Mouse (Mus musculus) large intestine, adult 2 months (tissue): ENCODE measurements around the gene Gm20547. TPM values are rescaled to one million over a fixed set of nuclear protein-coding genes. Genes with fewer than 3 reads are reported as not detected.
"Not testable (repeated sequence)": the region's sequence is repeated elsewhere in the genome, so short reads cannot be mapped to it uniquely, and the experiment has no call there.

Experiments used
- DNase-seq: peaks from one replicate; pipeline ENCODE4 v3.0.0-alpha.2; 2012; ENCODE audit warnings: low read depth, low spot score
- WGBS: fragments of 180-500 bp; shearing (Covaris S2); methylation state at CpG from one replicate; pipeline ENCODE4 v1.1.7; 2018; 5-methylcytosine and 5-hydroxymethylcytosine counted together
- polyA plus RNA-seq: library from polyadenylated mRNA; depleted of rRNA; stranded (reverse); fragments of >200 nt; gene quantifications from 2 replicates; pipeline ENCODE4 v1.2.3, GENCODE M21; 2012

Gene Gm20547
- polyA plus RNA-seq, 1 experiment: not detected

DNA sequence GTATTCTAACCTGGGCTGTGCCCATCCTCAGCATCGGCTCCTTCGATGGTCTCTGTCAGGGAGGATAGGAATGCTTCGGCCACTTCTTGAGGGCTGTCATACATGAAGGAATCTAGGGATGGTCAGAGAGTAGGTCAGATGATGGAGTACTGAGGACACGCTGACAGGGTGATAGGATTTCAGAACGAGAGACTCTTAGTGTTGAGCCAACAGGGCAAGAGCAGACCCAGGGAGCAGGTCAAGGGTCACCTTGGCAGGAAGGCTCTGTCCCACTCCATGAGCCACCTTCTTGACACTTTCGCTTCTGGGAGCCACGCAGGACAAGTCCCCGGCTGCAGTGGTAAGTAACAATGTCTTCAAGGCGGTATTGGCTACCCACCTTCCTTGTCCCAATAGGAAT lies 21.3 kb downstream of the Gm20547 start:
- WGBS: 84% methylated on average over 9 of the region's 9 CpGs
- no peak for DNase-seq

DNA sequence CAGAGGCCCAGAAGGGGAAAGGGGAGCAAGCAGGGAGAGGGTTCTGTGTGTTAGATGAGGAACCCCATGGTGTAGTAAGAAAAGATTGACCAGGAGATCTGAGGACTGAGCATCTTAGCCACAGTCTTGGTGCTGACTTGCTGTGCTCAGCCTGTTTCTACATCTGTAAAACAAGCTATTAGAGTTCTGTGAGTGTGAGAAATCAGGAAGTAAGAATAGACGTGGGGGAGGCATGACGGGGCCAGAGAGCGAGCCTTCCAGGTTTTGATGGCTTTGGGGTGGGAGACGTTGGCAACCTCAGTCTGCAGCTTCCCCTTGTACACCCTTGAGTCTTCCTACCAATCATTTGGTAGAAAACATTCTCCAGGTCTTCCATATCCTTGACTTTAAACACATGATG lies 23.2 kb downstream of the Gm20547 start:
- DNase-seq: no peak
- WGBS: 76% methylated on average over 4 of the region's 4 CpGs

GRCm38 (mm10) chr17:34855825-34856224 lies 26.0 kb downstream of the Gm20547 start:
- no peak for DNase-seq
- 26% methylated on average over 3 of the region's 3 CpGs for WGBS

DNA sequence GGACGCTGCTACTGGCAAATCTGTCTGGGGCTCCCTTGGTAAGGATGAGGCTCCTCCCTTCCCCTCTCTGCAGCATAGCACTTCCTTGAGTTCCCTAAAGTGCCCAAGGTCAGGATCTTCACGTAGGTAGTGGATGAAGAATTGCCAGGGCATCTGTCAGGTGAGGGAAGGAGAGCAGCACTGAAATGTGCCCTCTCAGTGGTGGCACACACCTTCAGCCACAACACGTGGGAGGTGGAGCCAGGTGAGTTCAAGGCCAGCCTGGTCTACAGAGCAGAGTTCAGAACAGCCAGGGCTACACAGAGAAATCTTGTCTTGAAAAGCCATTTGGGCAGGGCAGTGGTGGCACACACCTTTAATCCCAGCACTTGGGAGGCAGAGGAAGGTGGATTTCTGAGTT lies 27.1 kb downstream of the Gm20547 start:
- DNase-seq: no peak
- 36% methylated on average over 3 of the region's 3 CpGs for WGBS

- no peak for DNase-seq
- WGBS: 74% methylated on average over 8 of the region's 8 CpGs
Observed at GRCm38 (mm10) chr17:34853511-34853910, 28.3 kb downstream of the Gm20547 start.

- under 1% methylated on average over 25 of the region's 25 CpGs for WGBS
- no peak for DNase-seq
Observed at GRCm38 (mm10) chr17:34850517-34851125, 31.2 kb downstream of the Gm20547 start.

- DNase-seq: peak; percentile 80
- under 1% methylated on average over 62 of the region's 65 CpGs for WGBS
Observed at GRCm38 (mm10) chr17:34849722-34850516, 31.9 kb downstream of the Gm20547 start, which contains the start of the genes Skiv2l and Nelfe. TSS of gene Skiv2l (minus strand) at chr17:34850210. TSS of gene Nelfe (plus strand) at chr17:34850391.

DNA sequence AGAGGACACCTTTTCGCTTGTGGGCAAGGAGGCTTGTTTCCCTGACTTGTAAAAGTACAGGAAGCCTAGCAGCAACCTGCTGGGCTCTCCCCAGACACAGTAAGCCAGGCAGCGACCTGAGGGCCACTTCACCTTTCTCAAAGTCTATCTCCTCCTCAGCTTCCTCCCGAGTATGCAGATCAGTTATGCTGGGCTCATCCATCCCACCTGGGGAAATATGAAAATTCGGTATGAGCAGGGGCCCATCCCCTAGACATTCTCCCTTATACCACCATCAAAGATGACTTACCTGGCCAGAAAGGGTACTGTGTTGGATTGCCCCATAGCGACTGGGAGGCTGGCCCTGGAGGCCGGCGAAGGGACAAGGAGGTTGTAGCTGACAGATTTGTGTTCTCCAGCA lies 34.2 kb downstream of the Gm20547 start:
- 94% methylated on average over 7 of the region's 7 CpGs for WGBS
- DNase-seq: no peak

DNA sequence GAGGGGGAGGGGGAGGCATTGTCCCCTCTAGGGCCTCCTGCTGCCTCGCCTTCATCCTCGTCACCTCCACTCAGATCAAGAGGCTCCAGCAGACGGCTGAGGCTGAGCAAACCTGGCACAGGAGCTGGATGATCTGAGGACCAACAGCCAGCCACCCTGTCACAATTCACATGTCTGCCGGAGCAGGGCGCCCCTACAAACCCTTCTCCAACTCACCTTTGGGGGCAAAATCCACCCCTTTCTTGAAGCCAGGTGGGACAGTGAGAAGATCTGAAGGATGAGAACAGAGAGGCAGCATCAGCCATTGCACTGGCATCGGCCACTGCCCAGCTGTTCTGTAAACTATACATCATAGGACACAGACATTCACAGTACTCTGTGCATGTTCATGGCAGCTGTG lies 34.6 kb downstream of the Gm20547 start:
- WGBS: 94% methylated on average over 6 of the region's 6 CpGs
- DNase-seq: no peak

DNA sequence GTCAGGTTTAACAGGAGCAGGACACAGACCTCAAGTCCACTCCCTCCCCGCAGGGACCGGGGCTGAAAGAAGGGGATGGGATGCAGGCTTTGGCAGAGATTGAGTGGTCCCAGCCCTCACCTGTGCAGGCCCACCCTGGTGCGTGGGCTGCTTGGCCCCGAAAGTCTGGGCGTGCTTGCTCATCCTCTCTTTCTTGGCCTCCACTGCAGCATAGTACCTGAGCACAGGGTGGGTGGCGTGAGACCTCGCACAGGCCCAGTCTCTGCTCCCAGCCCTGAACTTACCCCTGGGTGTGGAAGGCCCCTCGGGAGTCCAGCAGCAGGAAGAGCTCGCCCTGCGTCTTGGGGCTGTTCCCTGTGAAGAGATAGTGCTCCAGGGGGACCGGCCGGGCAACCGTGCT lies 37.0 kb downstream of the Gm20547 start:
- 96% methylated on average over 13 of the region's 13 CpGs for WGBS
- no peak for DNase-seq

GRCm38 (mm10) chr17:34840736-34841307 lies 41.0 kb downstream of the Gm20547 start:
- WGBS: 77% methylated on average over 6 of the region's 6 CpGs
- no peak for DNase-seq

GRCm38 (mm10) chr17:34838785-34839184 lies 43.1 kb downstream of the Gm20547 start:
- WGBS: 90% methylated on average over 7 of the region's 7 CpGs
- no peak for DNase-seq

DNA sequence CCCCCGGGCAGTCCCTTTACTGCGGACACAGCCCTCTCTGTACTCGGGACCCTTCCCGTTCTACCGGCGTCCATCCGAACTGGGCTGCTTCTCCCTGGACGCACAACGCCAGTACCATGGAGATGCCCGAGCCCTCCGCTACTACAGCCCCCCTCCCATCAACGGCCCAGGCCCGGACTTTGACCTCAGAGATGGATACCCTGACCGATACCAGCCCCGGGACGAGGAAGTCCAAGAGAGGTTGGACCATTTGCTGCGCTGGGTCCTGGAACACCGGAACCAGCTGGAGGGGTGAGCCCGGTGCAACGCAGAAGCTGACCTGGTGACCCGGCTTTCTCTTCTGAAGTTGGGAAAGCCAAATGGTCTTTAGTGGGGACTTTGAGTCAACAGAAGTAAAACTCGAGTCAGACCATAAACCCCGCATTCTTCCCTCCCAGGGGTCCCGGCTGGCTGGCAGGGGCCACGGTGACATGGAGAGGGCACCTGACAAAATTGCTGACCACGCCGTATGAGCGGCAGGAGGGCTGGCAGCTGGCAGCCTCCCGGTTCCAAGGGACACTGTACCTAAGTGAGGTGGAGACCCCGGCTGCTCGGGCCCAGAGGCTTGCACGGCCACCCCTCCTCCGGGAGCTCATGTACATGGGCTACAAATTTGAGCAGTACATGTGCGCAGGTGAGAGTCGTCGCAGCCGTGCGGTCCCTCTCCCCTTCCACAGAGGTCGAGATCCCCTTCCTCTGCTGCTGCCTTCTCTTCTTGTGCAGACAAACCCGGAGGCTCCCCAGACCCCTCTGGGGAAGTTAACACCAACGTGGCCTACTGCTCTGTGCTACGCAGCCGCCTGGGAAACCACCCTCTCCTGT lies 44.1 kb downstream of the Gm20547 start:
- 25% methylated on average over 43 of the region's 43 CpGs for WGBS
- no peak for DNase-seq

DNA sequence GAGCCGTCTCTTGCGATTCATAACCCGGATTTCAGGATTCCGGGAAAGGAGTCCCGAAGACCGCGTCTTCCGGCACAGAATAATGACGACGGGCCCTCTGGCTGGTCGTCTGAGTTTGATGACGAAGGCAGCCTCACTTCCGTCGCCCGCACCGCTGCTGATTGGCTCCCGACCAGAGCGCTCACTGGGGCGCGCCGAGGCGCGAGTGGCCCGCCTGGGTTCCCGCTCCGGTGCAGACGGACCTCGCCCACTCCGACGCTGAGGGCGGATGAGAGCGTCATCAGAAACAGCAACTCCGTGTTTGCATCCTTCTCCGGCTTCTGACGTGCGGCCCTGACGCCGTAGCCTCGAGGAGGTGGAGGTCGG lies 45.0 kb downstream of the Gm20547 start, which contains the start of the genes Stk19 and Dxo:
Stk19 (minus strand) TSS at position 90 of the 366 bp plus-strand sequence.
Dxo (plus strand) TSS at position 164 of the 366 bp plus-strand sequence.
- WGBS: under 1% methylated on average over 40 of the region's 40 CpGs
- peak; percentile 76 for DNase-seq

DNA sequence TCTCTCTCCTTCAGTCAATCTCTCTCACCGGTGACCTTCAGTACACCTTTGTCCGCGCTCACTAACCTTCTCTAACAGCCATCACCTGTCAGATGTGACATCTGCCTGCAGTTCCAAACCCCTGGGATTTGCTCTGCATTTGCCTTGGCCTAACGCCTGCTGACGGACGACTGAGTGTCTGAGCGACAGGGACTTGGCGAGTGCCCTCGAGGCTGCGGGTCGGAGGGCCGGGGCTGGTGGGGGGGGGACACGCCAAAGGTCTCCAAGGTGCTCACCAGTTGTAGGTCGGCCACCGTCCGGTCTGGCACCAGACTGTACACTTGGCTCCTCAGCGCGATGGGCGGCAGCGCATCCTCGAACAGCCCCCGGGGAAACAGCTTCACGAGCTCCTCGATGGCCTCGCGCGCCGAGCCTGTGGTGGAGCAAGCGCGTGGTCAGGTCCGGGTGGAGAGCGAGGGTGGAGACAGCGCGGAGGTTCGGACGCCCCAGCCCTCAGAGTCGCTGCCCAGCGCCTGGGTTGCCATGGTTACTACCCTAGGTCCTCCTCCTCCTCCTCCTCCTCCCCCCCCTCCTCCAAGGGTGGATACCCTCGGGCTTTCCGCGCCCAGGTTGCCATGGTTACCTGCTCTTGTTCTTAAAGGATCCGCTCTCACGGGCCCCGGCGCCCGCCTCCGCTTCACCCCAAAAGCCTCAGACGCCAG lies 45.5 kb downstream of the Gm20547 start:
- 3% methylated on average over 48 of the region's 48 CpGs for WGBS
- no peak for DNase-seq

- not testable (repeated sequence) for DNase-seq
- 93% methylated on average over 1 of the region's 1 CpGs for WGBS
Observed at GRCm38 (mm10) chr17:34830776-34831175, 51.1 kb downstream of the Gm20547 start.

GRCm38 (mm10) chr17:34814818-34815370 lies 66.9 kb downstream of the Gm20547 start:
- no peak for DNase-seq
- WGBS: 73% methylated on average over 7 of the region's 7 CpGs

- 65% methylated on average over 12 of the region's 12 CpGs for WGBS
- not testable (repeated sequence) for DNase-seq
Observed at GRCm38 (mm10) chr17:34813747-34814146, 68.1 kb downstream of the Gm20547 start.

GRCm38 (mm10) chr17:34811275-34811674 lies 70.6 kb downstream of the Gm20547 start:
- DNase-seq: no peak
- WGBS: 45% methylated on average over 15 of the region's 15 CpGs
